Mouse (Mus musculus): ENCODE results near the gene Ccdc9b.

The Ccdc9b gene

GRCm38 (mm10) chr2:118745915-118746901, 16.3 kb downstream of the Ccdc9b start:
- DNase-seq = peak; percentile 62

GRCm38 (mm10) chr2:118745232-118745884, 17.1 kb downstream of the Ccdc9b start, which contains the start of gene Inafm2:
Gene Inafm2, plus strand, starts transcription at chr2:118745758.
- peak; percentile 92 to 97 for DNase-seq

GRCm38 (mm10) chr2:118744621-118745020, 17.8 kb downstream of the Ccdc9b start:
- DNase-seq = no peak

- DNase-seq = peak; percentile 20 to 61
These were observed 19.1 kb downstream of the Ccdc9b start for GRCm38 (mm10) chr2:118743261-118743943.

GRCm38 (mm10) chr2:118741183-118741582, 21.3 kb downstream of the Ccdc9b start:
- DNase-seq = peak in 1 of 2 experiments; percentile 10

- DNase-seq = no peak
These were observed 22.1 kb downstream of the Ccdc9b start for GRCm38 (mm10) chr2:118740341-118740740.

GRCm38 (mm10) chr2:118733341-118733740, 29.1 kb downstream of the Ccdc9b start:
- DNase-seq = peak in 1 of 2 experiments; percentile 11

- peak in 1 of 2 experiments; percentile 5 for DNase-seq
These were observed 30.5 kb downstream of the Ccdc9b start for GRCm38 (mm10) chr2:118731981-118732380.

- peak; percentile 80 to 85 for DNase-seq
These were observed 31.9 kb downstream of the Ccdc9b start for GRCm38 (mm10) chr2:118730622-118730915.

- DNase-seq = no peak
These were observed 32.4 kb downstream of the Ccdc9b start for GRCm38 (mm10) chr2:118729816-118730621.

GRCm38 (mm10) chr2:118729194-118729593, 33.3 kb downstream of the Ccdc9b start:
- no peak for DNase-seq

- DNase-seq = peak; percentile 66 to 73
These were observed 34.1 kb downstream of the Ccdc9b start, which contains the start of gene Plcb2 for GRCm38 (mm10) chr2:118728337-118728736. Gene Plcb2, minus strand, starts transcription at chr2:118728438.

GRCm38 (mm10) chr2:118727911-118728310, 34.5 kb downstream of the Ccdc9b start:
- DNase-seq = peak in 1 of 2 experiments; percentile 72

GRCm38 (mm10) chr2:118726873-118727272, 35.6 kb downstream of the Ccdc9b start:
- DNase-seq = peak in 1 of 2 experiments; percentile 12

GRCm38 (mm10) chr2:118725511-118725910, 37.0 kb downstream of the Ccdc9b start:
- DNase-seq = peak in 1 of 2 experiments; percentile 6

- peak in 1 of 2 experiments; percentile 15 for DNase-seq
These were observed 38.6 kb downstream of the Ccdc9b start for GRCm38 (mm10) chr2:118723693-118724486.

- DNase-seq = peak in 1 of 2 experiments; percentile 10
These were observed 45.8 kb downstream of the Ccdc9b start for GRCm38 (mm10) chr2:118716677-118717076.

- no peak for DNase-seq
These were observed 48.2 kb downstream of the Ccdc9b start for GRCm38 (mm10) chr2:118714230-118714629.

- no peak for DNase-seq
These were observed 48.8 kb downstream of the Ccdc9b start for GRCm38 (mm10) chr2:118713631-118714030.

GRCm38 (mm10) chr2:118711038-118711494, 51.4 kb downstream of the Ccdc9b start:
- peak; percentile 65 to 75 for DNase-seq

GRCm38 (mm10) chr2:118709655-118710221, 52.7 kb downstream of the Ccdc9b start:
- DNase-seq = peak in 1 of 2 experiments; percentile 33

Data from lung, postnatal 4 days (tissue).